Mouse (Mus musculus) thymus, adult 2 months (tissue): ENCODE data around the gene Tas1r1.

Experiments
- CTCF ChIP-seq: fragments of 200-500 bp; IDR thresholded peaks from 2 replicates; pipeline ENCODE4 v1.5.1; 2012; ENCODE audit warnings: mild to moderate bottlenecking, control low read depth, low read length, moderate library complexity, borderline replicate concordance; ENCODE audit not compliant: control insufficient read depth, poor library complexity, insufficient read depth; ENCODE audit errors: extremely low read depth
- POLR2A ChIP-seq: fragments of 200-500 bp; IDR thresholded peaks from 2 replicates; pipeline ENCODE4 v1.6.1; 2012; ENCODE audit warnings: mild to moderate bottlenecking, low read length, control low read depth, moderate library complexity; ENCODE audit not compliant: control insufficient read depth, poor library complexity, insufficient read depth; ENCODE audit errors: extremely low read depth

GRCm38 (mm10) chr4:152019073-152019472 lies 19.3 kb downstream of the Tas1r1 start:
- TF ChIP-seq CTCF (no peak), POLR2A (no peak)
